Mouse (Mus musculus): Measurements from ENCODE around the gene Slc50a1. TPM values are rescaled to one million over a fixed set of nuclear protein-coding genes. Genes with fewer than 3 reads are reported as not detected.
A peak's percentile ranks its signal among the peaks of the same experiment; 100 is the strongest.

Gene Slc50a1
- total RNA-seq, 2 experiments from 2014 or later = 46.3 to 58.9 TPM

GRCm38 (mm10) chr3:89291874-89292273 lies 21.5 kb upstream of the Slc50a1 start:
- no peak for TF ChIP-seq CTCF (conservative IDR thresholded peaks at IDR 0.05)
- Histone ChIP-seq H3K4me3 (no peak overlapping the region), H3K27ac (no peak overlapping the region)
- no peak for DNase-seq (ENCODE audit: low spot score in 2 of 2)

- no peak for DNase-seq (ENCODE audit: low spot score in 2 of 2)
- H3K4me3 ChIP-seq = no peak overlapping the region
- H3K27ac ChIP-seq = no peak overlapping the region
- peak; percentile 18; the same call in 1 of the 2 replicates for TF ChIP-seq CTCF (conservative IDR thresholded peaks at IDR 0.05)
These were observed 18.1 kb upstream of the Slc50a1 start for GRCm38 (mm10) chr3:89288503-89288928.

- H3K4me3 ChIP-seq = no peak overlapping the region
- DNase-seq (ENCODE audit: low spot score in 2 of 2) = no peak
- no peak overlapping the region for H3K27ac ChIP-seq
- no peak for TF ChIP-seq CTCF (conservative IDR thresholded peaks at IDR 0.05)
These were observed 16.9 kb upstream of the Slc50a1 start for GRCm38 (mm10) chr3:89287286-89287685.

- TF ChIP-seq CTCF (conservative IDR thresholded peaks at IDR 0.05) = no peak
- no peak overlapping the region for H3K27ac ChIP-seq
- DNase-seq (ENCODE audit: low spot score in 2 of 2) = no peak
- H3K4me3 ChIP-seq = no peak overlapping the region
These were observed 15.2 kb upstream of the Slc50a1 start for GRCm38 (mm10) chr3:89285526-89285925.

GRCm38 (mm10) chr3:89284261-89284660 lies 13.9 kb upstream of the Slc50a1 start:
- Histone ChIP-seq H3K4me3 (no peak overlapping the region), H3K27ac (no peak overlapping the region)
- no peak for DNase-seq (ENCODE audit: low spot score in 2 of 2)
- TF ChIP-seq CTCF (conservative IDR thresholded peaks at IDR 0.05) = no peak

GRCm38 (mm10) chr3:89282291-89282643 lies 11.9 kb upstream of the Slc50a1 start:
- TF ChIP-seq CTCF (conservative IDR thresholded peaks at IDR 0.05) = no peak
- no peak overlapping the region for H3K27ac ChIP-seq
- DNase-seq (ENCODE audit: low spot score in 2 of 2) = no peak
- no peak overlapping the region for H3K4me3 ChIP-seq

GRCm38 (mm10) chr3:89281579-89282290 lies 11.4 kb upstream of the Slc50a1 start:
- peak; percentile 79 to 87 for DNase-seq (ENCODE audit: low spot score in 2 of 2)
- peak overlapping the region; percentile 94; the same call in 1 of the 2 replicates for H3K27ac ChIP-seq
- TF ChIP-seq CTCF (conservative IDR thresholded peaks at IDR 0.05) = peak; percentile 96
- peak overlapping the region; percentile 74; the same call in 1 of the 2 replicates for H3K4me3 ChIP-seq

GRCm38 (mm10) chr3:89280606-89281511 lies 10.5 kb upstream of the Slc50a1 start, which contains the start of gene Efna1:
Efna1 (minus strand) TSS chr3:89281142.
- Histone ChIP-seq H3K4me3 (peak within 1 kb of the TSS; percentile 74), H3K27ac (peak within 1 kb of the TSS; percentile 94)
- peak; percentile 31 to 48 for DNase-seq (ENCODE audit: low spot score in 2 of 2)
- TF ChIP-seq CTCF (conservative IDR thresholded peaks at IDR 0.05) = peak; percentile 34; the same call in 1 of the 2 replicates

- peak overlapping the region; percentile 74 for H3K4me3 ChIP-seq
- DNase-seq (ENCODE audit: low spot score in 2 of 2) = peak; percentile 39 to 50
- H3K27ac ChIP-seq = peak overlapping the region; percentile 94
- TF ChIP-seq CTCF (conservative IDR thresholded peaks at IDR 0.05) = no peak
These were observed 9.8 kb upstream of the Slc50a1 start for GRCm38 (mm10) chr3:89280050-89280605.

GRCm38 (mm10) chr3:89279153-89279890 lies 9.0 kb upstream of the Slc50a1 start:
- TF ChIP-seq CTCF (conservative IDR thresholded peaks at IDR 0.05) = no peak
- Histone ChIP-seq H3K4me3 (peak overlapping the region; percentile 74), H3K27ac (peak overlapping the region; percentile 94)
- DNase-seq (ENCODE audit: low spot score in 2 of 2) = peak; percentile 82 to 83

GRCm38 (mm10) chr3:89278643-89279042 lies 8.3 kb upstream of the Slc50a1 start:
- TF ChIP-seq CTCF (conservative IDR thresholded peaks at IDR 0.05) = no peak
- peak overlapping the region; percentile 74 for H3K4me3 ChIP-seq
- no peak for DNase-seq (ENCODE audit: low spot score in 2 of 2)
- peak overlapping the region; percentile 94 for H3K27ac ChIP-seq

GRCm38 (mm10) chr3:89278107-89278506 lies 7.7 kb upstream of the Slc50a1 start:
- no peak for DNase-seq (ENCODE audit: low spot score in 2 of 2)
- Histone ChIP-seq H3K27ac (peak overlapping the region; percentile 94), H3K4me3 (peak overlapping the region; percentile 74)
- no peak for TF ChIP-seq CTCF (conservative IDR thresholded peaks at IDR 0.05)
